Mouse (Mus musculus) hindbrain, embryonic 10.5 days (tissue): Measurements from ENCODE around the gene Ficd. TPM values are rescaled to one million over a fixed set of nuclear protein-coding genes. Genes with fewer than 3 reads are reported as not detected.
"Not testable (repeated sequence)": the region's sequence is repeated elsewhere in the genome, so short reads cannot be mapped to it uniquely, and the experiment has no call there.

ENCODE experiments used
- DNase-seq: peaks from one replicate; pipeline ENCODE4 v3.0.0-alpha.2; 2017; ENCODE audit warnings: low spot score
- H3K27ac ChIP-seq: fragments of 300-500 bp; sonication (generic); 2 replicates; pipeline ENCODE4 v1.5.1; 2016; ENCODE audit warnings: mild to moderate bottlenecking, moderate library complexity
- H3K27me3 ChIP-seq: fragments of 300-500 bp; sonication (generic); 2 replicates; pipeline ENCODE4 v1.6.1; 2016; ENCODE audit warnings: mild to moderate bottlenecking; ENCODE audit not compliant: poor library complexity, insufficient read depth, severe bottlenecking
- H3K36me3 ChIP-seq: fragments of 300-500 bp; sonication (generic); 2 replicates; pipeline ENCODE4 v1.6.1; 2016; ENCODE audit warnings: mild to moderate bottlenecking, moderate library complexity
- H3K4me1 ChIP-seq: fragments of 300-500 bp; sonication (generic); replicated peaks from 2 replicates; pipeline ENCODE4 v1.6.1; 2016; ENCODE audit warnings: mild to moderate bottlenecking
- H3K4me3 ChIP-seq: fragments of 300-500 bp; sonication (generic); 2 replicates; pipeline ENCODE4 v1.5.1; 2016; ENCODE audit warnings: mild to moderate bottlenecking, moderate library complexity
- H3K9me3 ChIP-seq: fragments of 300-500 bp; sonication (generic); 2 replicates; pipeline ENCODE4 v1.6.1; 2016; ENCODE audit warnings: mild to moderate bottlenecking, moderate library complexity
- WGBS: fragments of 180-500 bp; shearing (Covaris S2); methylation state at CpG from one replicate; pipeline ENCODE4 v1.1.7; 2016; 5-methylcytosine and 5-hydroxymethylcytosine counted together
- polyA plus RNA-seq: library from polyadenylated mRNA; unstranded; fragments of >200 nt; fragmentation: Nextera tagmentation; extraction: Ambion mirVana; gene quantifications from 2 replicates; pipeline ENCODE4 v1.2.1, GENCODE M21; 2016

The Ficd gene
- polyA plus RNA-seq, 1 experiment from 2014 or later, result 5.6 TPM

DNA sequence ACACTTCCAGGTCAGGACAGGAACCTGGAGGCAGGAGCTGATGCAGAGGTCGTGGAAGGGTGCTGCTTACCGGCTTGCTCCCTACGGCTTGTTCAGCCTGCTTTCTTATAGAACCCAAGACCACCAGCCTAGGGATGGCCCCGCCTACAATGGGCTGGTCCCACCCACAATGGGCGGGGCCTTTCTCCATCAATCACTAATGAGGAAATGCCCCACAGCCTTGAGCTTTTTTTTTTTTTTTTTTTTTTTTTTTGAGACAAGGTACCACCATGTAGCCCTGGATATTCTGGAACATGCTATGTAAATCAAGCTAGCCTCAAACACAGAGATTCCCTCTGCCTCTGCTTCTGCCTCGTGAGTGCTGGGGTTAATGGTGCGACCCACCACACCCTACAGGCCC lies 46.3 kb downstream of the Ficd start:
- 83% methylated on average over 7 of the region's 7 CpGs for WGBS

DNA sequence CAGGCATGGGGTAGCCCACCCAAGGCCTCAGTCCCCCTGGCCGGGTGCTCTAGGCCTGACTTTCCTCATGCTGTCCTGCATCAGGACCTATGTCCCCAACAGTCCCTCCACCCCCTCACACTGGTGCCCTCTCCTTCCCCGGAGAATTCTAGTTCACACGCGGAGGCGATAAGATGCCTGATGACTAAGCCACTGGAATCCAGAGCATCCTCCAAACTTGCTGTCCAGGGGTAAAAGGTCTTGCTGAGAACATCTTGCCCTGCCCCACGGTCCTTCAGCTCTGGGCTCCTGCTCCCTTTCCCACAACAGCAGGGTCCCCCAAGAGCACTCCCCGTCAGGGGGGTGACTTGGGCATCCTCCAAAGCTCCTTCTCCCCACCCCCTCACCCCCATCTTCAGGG lies 47.0 kb downstream of the Ficd start:
- H3K27ac ChIP-seq, result no peak overlapping the region
- 86% methylated on average over 7 of the region's 7 CpGs for WGBS
- peaks cover 13% of the 10 kb centered on the region; the same call in 1 of the 2 replicates for H3K27me3 ChIP-seq

More for the DNA sequence above, 46.3 kb downstream of the Ficd start:
- Histone ChIP-seq H3K4me1 (peaks cover 18% of the 10 kb centered on the region), H3K4me3 (no peak overlapping the region), H3K9me3 (peaks cover 5% of the 10 kb centered on the region; the same call in 1 of the 2 replicates), H3K27ac (no peak overlapping the region), H3K27me3 (peaks cover 13% of the 10 kb centered on the region; the same call in 1 of the 2 replicates), H3K36me3 (peaks cover 21% of the 10 kb centered on the region)
- no peak for DNase-seq

DNA sequence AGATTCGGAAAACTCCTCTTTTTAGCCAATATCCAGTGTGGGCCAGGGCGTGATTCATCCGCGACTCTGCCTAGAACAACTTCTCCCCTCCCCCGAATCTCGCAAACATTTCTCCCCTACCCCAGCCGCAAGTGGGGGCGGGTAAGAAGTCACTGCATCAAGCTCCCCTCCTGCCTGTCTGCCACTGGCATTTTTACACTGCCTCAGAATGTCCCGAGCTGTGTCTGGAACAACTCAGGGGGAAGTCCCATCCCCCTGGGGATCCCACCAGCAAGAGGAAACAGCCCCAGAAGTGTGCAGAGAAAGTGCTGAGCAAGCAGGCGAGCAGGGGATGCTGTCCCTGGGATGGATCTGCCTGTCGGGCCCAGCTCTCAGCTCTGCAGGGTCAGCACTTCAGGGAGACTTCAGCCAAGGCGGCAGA lies 48.0 kb downstream of the Ficd start:
- 16% methylated on average over 12 of the region's 12 CpGs for whole genome bisulfite sequencing
- H3K27ac ChIP-seq, result peak overlapping the region; percentile 63
- DNase-seq, result peak; percentile 24
- peaks cover 5% of the 10 kb centered on the region; the same call in 1 of the 2 replicates for H3K36me3 ChIP-seq
- H3K27me3 ChIP-seq, result peaks cover 13% of the 10 kb centered on the region; the same call in 1 of the 2 replicates
- peak overlapping the region; percentile 16 for H3K4me3 ChIP-seq
- peaks cover 5% of the 10 kb centered on the region; the same call in 1 of the 2 replicates for H3K9me3 ChIP-seq
- peaks cover 28% of the 10 kb centered on the region for H3K4me1 ChIP-seq

More for the DNA sequence above, 47.0 kb downstream of the Ficd start:
- Histone ChIP-seq H3K4me1 (peaks cover 19% of the 10 kb centered on the region), H3K9me3 (peaks cover 5% of the 10 kb centered on the region; the same call in 1 of the 2 replicates), H3K4me3 (no peak overlapping the region), H3K36me3 (peaks cover 13% of the 10 kb centered on the region)
- DNase-seq, result no peak

DNA sequence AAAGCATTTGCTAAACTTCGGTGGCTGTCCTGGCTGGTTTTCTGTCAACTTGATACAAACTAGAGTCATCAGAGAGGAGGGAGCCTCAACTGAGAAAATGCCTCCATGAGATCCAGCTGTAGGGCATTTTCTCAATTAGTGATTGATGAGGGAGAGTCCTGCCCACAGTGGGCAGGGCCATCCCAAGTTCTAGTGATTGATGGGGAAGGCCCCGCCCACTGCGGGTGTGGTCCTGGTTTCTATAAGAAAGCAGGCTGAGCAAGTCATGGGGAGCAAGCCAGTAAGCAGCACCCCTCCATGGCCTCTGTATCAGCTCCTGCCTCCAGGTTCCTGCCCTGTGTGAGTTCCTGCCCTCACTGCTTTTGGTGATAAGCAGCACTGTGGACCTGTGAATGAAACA lies 48.5 kb downstream of the Ficd start:
- DNase-seq, H3K36me3 ChIP-seq, H3K9me3 ChIP-seq: not testable (repeated sequence)
- H3K27me3 ChIP-seq, result peaks cover 13% of the 10 kb centered on the region; the same call in 1 of the 2 replicates
- 30% methylated on average over 3 of the region's 3 CpGs for WGBS
- H3K4me1 ChIP-seq, result peaks cover 33% of the 10 kb centered on the region
- H3K27ac ChIP-seq, result peak overlapping the region; percentile 63
- H3K4me3 ChIP-seq, result peak overlapping the region; percentile 16; the same call in 1 of the 2 replicates

GRCm38 (mm10) chr5:113786985-113787384 lies 51.4 kb downstream of the Ficd start:
- Histone ChIP-seq H3K27me3 (peaks cover 13% of the 10 kb centered on the region), H3K27ac (no peak overlapping the region), H3K4me1 (peaks cover 46% of the 10 kb centered on the region), H3K4me3 (no peak overlapping the region), H3K36me3 (no peaks in the 10 kb centered on the region), H3K9me3 (no peaks in the 10 kb centered on the region)
- 78% methylated on average over 5 of the region's 5 CpGs for WGBS
- no peak for DNase-seq

GRCm38 (mm10) chr5:113788645-113789044 lies 53.0 kb downstream of the Ficd start:
- 36% methylated on average over 6 of the region's 6 CpGs for WGBS
- Histone ChIP-seq H3K9me3 (no peaks in the 10 kb centered on the region), H3K27ac (peak overlapping the region; percentile 71), H3K4me1 (peaks cover 43% of the 10 kb centered on the region), H3K27me3 (peaks cover 4% of the 10 kb centered on the region), H3K36me3 (no peaks in the 10 kb centered on the region), H3K4me3 (no peak overlapping the region)
- DNase-seq, result peak; percentile 27

DNA sequence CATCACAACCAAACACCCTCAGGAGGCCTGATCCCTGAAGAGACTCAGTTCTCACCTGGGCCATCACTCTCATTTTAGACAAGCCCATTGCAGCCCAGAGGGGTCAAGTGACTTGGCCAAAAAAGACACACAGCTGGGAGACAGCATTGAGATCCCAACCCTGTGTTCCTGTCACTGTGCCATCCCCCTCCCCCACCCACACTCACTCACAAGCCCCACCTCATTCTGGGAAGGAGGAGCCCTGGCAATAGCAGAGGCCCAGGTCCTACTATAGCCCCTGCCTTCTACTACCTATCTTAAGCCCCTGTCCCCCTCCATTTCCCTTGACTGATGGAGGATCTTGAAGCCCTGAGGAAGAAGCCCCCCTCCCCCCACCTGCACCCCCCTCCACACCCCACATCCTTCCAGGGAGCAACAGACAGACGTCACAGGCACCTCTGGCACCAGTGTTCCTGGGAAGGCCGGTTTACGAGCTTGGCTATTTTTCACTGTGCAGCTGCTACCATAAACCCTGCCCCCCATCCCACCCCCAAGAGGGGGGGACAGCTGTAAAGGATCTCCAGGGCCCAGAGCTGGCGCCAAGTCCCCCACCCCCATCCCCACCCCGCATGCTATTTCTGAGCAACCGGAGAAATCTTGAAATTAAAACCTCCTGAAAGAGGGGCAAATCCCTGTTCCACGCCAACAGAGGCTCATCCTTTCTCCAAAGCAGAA lies 53.6 kb downstream of the Ficd start:
- Histone ChIP-seq H3K9me3 (no peaks in the 10 kb centered on the region), H3K27ac (peak overlapping the region; percentile 71), H3K4me3 (no peak overlapping the region), H3K4me1 (peaks cover 41% of the 10 kb centered on the region), H3K27me3 (no peaks in the 10 kb centered on the region; the same call in 1 of the 2 replicates), H3K36me3 (no peaks in the 10 kb centered on the region)
- DNase-seq, result no peak
- WGBS, result 54% methylated on average over 7 of the region's 7 CpGs

Other genes starting within 250 kb of the Ficd start
- gene Wscd2, start 245.5 kb upstream of the Ficd start, polyA plus RNA-seq, result 13.1 and 14.5 TPM in 2 replicates
- 0.78 and 1.1 TPM in 2 replicates for gene Cmklr1, start 85.4 kb upstream of the Ficd start, polyA plus RNA-seq
- gene 1700069L16Rik, start 11.0 kb upstream of the Ficd start, polyA plus RNA-seq, result not detected in 2 replicates
- gene Sart3, start 36.7 kb downstream of the Ficd start, polyA plus RNA-seq, result 66.0 and 77.9 TPM in 2 replicates
- 103 and 116 TPM in 2 replicates for gene Iscu, start 36.9 kb downstream of the Ficd start, polyA plus RNA-seq
- gene Tmem119, start 64.7 kb downstream of the Ficd start, polyA plus RNA-seq, result 34.4 and 46.0 TPM in 2 replicates
- gene Selplg, start 96.8 kb downstream of the Ficd start, polyA plus RNA-seq, result 1.3 and 1.7 TPM in 2 replicates
- gene Coro1c, start 173.0 kb downstream of the Ficd start, polyA plus RNA-seq, result 248 and 258 TPM in 2 replicates